Mouse (Mus musculus): Measurements from ENCODE around the gene Slc6a17. TPM values are rescaled to one million over a fixed set of nuclear protein-coding genes. Genes with fewer than 3 reads are reported as not detected.

Gene Slc6a17
- polyA plus RNA-seq, 1 experiment from 2014 or later, result 0.09 TPM

GRCm38 (mm10) chr3:107436434-107436833 lies 81.4 kb downstream of the Slc6a17 start:
- no peak overlapping the region for H3K9ac ChIP-seq
- no peaks in the 10 kb centered on the region for H3K9me3 ChIP-seq (replicated peaks)
- H3K4me3 ChIP-seq (replicated peaks), result no peak overlapping the region
- H3K36me3 ChIP-seq (replicated peaks), result no peaks in the 10 kb centered on the region
- H3K4me1 ChIP-seq (replicated peaks), result no peaks in the 10 kb centered on the region
- H3K27ac ChIP-seq (replicated peaks), result no peak overlapping the region
- no peak for ATAC-seq (ENCODE audit: insufficient read depth)
- 43% methylated on average over 6 of the region's 6 CpGs for WGBS (ENCODE audit: insufficient replicate concordance)
- no peak overlapping the region for H3K4me2 ChIP-seq
- H3K27me3 ChIP-seq, result no peaks in the 10 kb centered on the region

GRCm38 (mm10) chr3:107433614-107434013 lies 84.2 kb downstream of the Slc6a17 start:
- Histone ChIP-seq H3K4me3 (replicated peaks) (no peak overlapping the region), H3K36me3 (replicated peaks) (no peaks in the 10 kb centered on the region), H3K27ac (replicated peaks) (no peak overlapping the region), H3K4me2 (no peak overlapping the region), H3K9me3 (replicated peaks) (no peaks in the 10 kb centered on the region), H3K4me1 (replicated peaks) (no peaks in the 10 kb centered on the region), H3K9ac (no peak overlapping the region), H3K27me3 (no peaks in the 10 kb centered on the region)
- ATAC-seq (ENCODE audit: insufficient read depth), result no peak
- 51% methylated on average over 9 of the region's 9 CpGs for WGBS (ENCODE audit: insufficient replicate concordance)

GRCm38 (mm10) chr3:107431268-107431667 lies 86.5 kb downstream of the Slc6a17 start:
- no peaks in the 10 kb centered on the region for H3K4me1 ChIP-seq (replicated peaks)
- H3K36me3 ChIP-seq (replicated peaks), result no peaks in the 10 kb centered on the region
- no peak overlapping the region for H3K9ac ChIP-seq
- WGBS (ENCODE audit: insufficient replicate concordance), result 25% methylated on average over 1 of the region's 1 CpGs
- no peaks in the 10 kb centered on the region for H3K27me3 ChIP-seq
- no peak overlapping the region for H3K27ac ChIP-seq (replicated peaks)
- no peaks in the 10 kb centered on the region for H3K9me3 ChIP-seq (replicated peaks)
- no peak for ATAC-seq (ENCODE audit: insufficient read depth)
- H3K4me3 ChIP-seq (replicated peaks), result no peak overlapping the region
- H3K4me2 ChIP-seq, result no peak overlapping the region

- WGBS (ENCODE audit: insufficient replicate concordance), result 55% methylated on average over 11 of the region's 11 CpGs
- H3K4me1 ChIP-seq (replicated peaks), result no peaks in the 10 kb centered on the region
- H3K27ac ChIP-seq (replicated peaks), result no peak overlapping the region
- no peak for ATAC-seq (ENCODE audit: insufficient read depth)
- H3K4me3 ChIP-seq (replicated peaks), result no peak overlapping the region
- H3K27me3 ChIP-seq, result no peaks in the 10 kb centered on the region
- no peaks in the 10 kb centered on the region for H3K36me3 ChIP-seq (replicated peaks)
- no peak overlapping the region for H3K4me2 ChIP-seq
- no peak overlapping the region for H3K9ac ChIP-seq
- H3K9me3 ChIP-seq (replicated peaks), result no peaks in the 10 kb centered on the region
Observed at GRCm38 (mm10) chr3:107424258-107425041, 93.4 kb downstream of the Slc6a17 start.

- H3K4me1 ChIP-seq (replicated peaks), result no peaks in the 10 kb centered on the region
Observed at GRCm38 (mm10) chr3:107420156-107420555, 97.7 kb downstream of the Slc6a17 start.

More at GRCm38 (mm10) chr3:107420156-107420555, 97.7 kb downstream of the Slc6a17 start:
- Histone ChIP-seq H3K9ac (no peak overlapping the region), H3K9me3 (replicated peaks) (no peaks in the 10 kb centered on the region), H3K4me3 (replicated peaks) (no peak overlapping the region), H3K27ac (replicated peaks) (no peak overlapping the region), H3K36me3 (replicated peaks) (no peaks in the 10 kb centered on the region), H3K4me2 (no peak overlapping the region), H3K27me3 (no peaks in the 10 kb centered on the region)
- 72% methylated on average over 2 of the region's 2 CpGs for WGBS (ENCODE audit: insufficient replicate concordance)
- ATAC-seq (ENCODE audit: insufficient read depth), result no peak

Other genes starting within 250 kb of the Slc6a17 start
- gene Lamtor5, start 239.2 kb downstream of the Slc6a17 start, polyA plus RNA-seq (2015; fragmentation: Nextera tagmentation; extraction: Ambion mirVana), result 89.7 and 93.8 TPM in 2 replicates
- gene Slc16a4, start 226.8 kb downstream of the Slc6a17 start, polyA plus RNA-seq (2015; fragmentation: Nextera tagmentation; extraction: Ambion mirVana), result 0.50 and 0.52 TPM in 2 replicates
- 8.3 and 8.5 TPM in 2 replicates for gene Rbm15, start 184.3 kb downstream of the Slc6a17 start, polyA plus RNA-seq (2015; fragmentation: Nextera tagmentation; extraction: Ambion mirVana)
- not detected in 2 replicates for gene Kcnc4, start 58.5 kb downstream of the Slc6a17 start, polyA plus RNA-seq (2015; fragmentation: Nextera tagmentation; extraction: Ambion mirVana)
- not detected in 2 replicates for gene Ubl4b, start 37.1 kb upstream of the Slc6a17 start, polyA plus RNA-seq (2015; fragmentation: Nextera tagmentation; extraction: Ambion mirVana)
- gene Alx3, start 77.0 kb upstream of the Slc6a17 start, polyA plus RNA-seq (2015; fragmentation: Nextera tagmentation; extraction: Ambion mirVana), result 0.06 and 0.09 TPM in 2 replicates
- not detected in 2 replicates for gene Gm10961, start 113.3 kb upstream of the Slc6a17 start, polyA plus RNA-seq (2015; fragmentation: Nextera tagmentation; extraction: Ambion mirVana)
- 9.6 and 10.5 TPM in 2 replicates for gene Strip1, start 113.7 kb upstream of the Slc6a17 start, polyA plus RNA-seq (2015; fragmentation: Nextera tagmentation; extraction: Ambion mirVana)
- 26.4 and 26.9 TPM in 2 replicates for gene Ahcyl1, start 178.5 kb upstream of the Slc6a17 start, polyA plus RNA-seq (2015; fragmentation: Nextera tagmentation; extraction: Ambion mirVana)
- 6.3 and 6.7 TPM in 2 replicates for gene Csf1, start 242.5 kb upstream of the Slc6a17 start, polyA plus RNA-seq (2015; fragmentation: Nextera tagmentation; extraction: Ambion mirVana)